Mouse (Mus musculus) heart, postnatal 0 days (tissue): ENCODE measurements around the gene Elavl4. TPM values are rescaled to one million over a fixed set of nuclear protein-coding genes. Genes with fewer than 3 reads are reported as not detected.

Source experiments
- ATAC-seq: fragments of 200-750 bp; cut with Nextera tagmentation; 2 replicates; pipeline ENCODE4 v1.8.0; 2017; ENCODE audit warnings: low read depth, moderate number of reproducible peaks, moderate library complexity; ENCODE audit not compliant: insufficient read depth
- DNase-seq: peaks from one replicate; pipeline ENCODE4 v3.0.0-alpha.2; 2016; ENCODE audit warnings: low spot score
- H3K27ac ChIP-seq: fragments of 300-500 bp; sonication (generic); 2 replicates; pipeline ENCODE4 v1.5.1; 2014; ENCODE audit warnings: low read depth, mild to moderate bottlenecking
- H3K27me3 ChIP-seq: fragments of 300-500 bp; sonication (generic); 2 replicates; pipeline ENCODE4 v1.6.1; 2014; ENCODE audit warnings: low read length, mixed read lengths; ENCODE audit not compliant: control insufficient read depth, insufficient read depth
- H3K36me3 ChIP-seq: fragments of 300-500 bp; sonication (generic); replicated peaks from 2 replicates; pipeline ENCODE4 v1.6.1; 2014; ENCODE audit warnings: low read length, mixed read lengths; ENCODE audit not compliant: control insufficient read depth, insufficient read depth
- H3K4me1 ChIP-seq: fragments of 300-500 bp; sonication (generic); 2 replicates; pipeline ENCODE4 v1.6.1; 2014; ENCODE audit warnings: antibody characterized with exemption; ENCODE audit not compliant: control insufficient read depth, insufficient read depth
- H3K4me2 ChIP-seq: fragments of 300-500 bp; sonication (generic); 2 replicates; pipeline ENCODE4 v1.6.1; 2014; ENCODE audit warnings: low read depth, mild to moderate bottlenecking, low read length, moderate library complexity
- H3K4me3 ChIP-seq: fragments of 300-500 bp; sonication (generic); 2 replicates; pipeline ENCODE4 v1.5.1; 2014; ENCODE audit warnings: low read depth, low read length
- H3K9ac ChIP-seq: fragments of 300-500 bp; sonication (generic); replicated peaks from 2 replicates; pipeline ENCODE4 v1.6.1; 2014; ENCODE audit warnings: low read depth, low read length, mixed read lengths
- H3K9me3 ChIP-seq: fragments of 300-500 bp; sonication (generic); replicated peaks from 2 replicates; pipeline ENCODE4 v1.6.1; 2016; ENCODE audit warnings: low read length; ENCODE audit not compliant: control insufficient read depth
- CTCF ChIP-seq: IDR thresholded peaks from 2 replicates; pipeline ENCODE4 v1.5.1; 2016; ENCODE audit warnings: antibody characterized with exemption, control low read depth, low read depth
- EP300 ChIP-seq: IDR thresholded peaks from 2 replicates; pipeline ENCODE4 v1.6.1; 2016; ENCODE audit warnings: antibody characterized with exemption, low read depth
- WGBS: fragments of 180-500 bp; shearing (Covaris S2); extraction: QIAGEN DNeasy Blood & Tissue Kit; methylation state at CpG from one replicate; pipeline ENCODE4 v1.1.7; 2014; 5-methylcytosine and 5-hydroxymethylcytosine counted together
- polyA plus RNA-seq: library from polyadenylated mRNA; unstranded; fragments of >200 nt; fragmentation: Nextera tagmentation; extraction: Ambion mirVana; gene quantifications from 2 replicates; pipeline ENCODE4 v1.2.1, GENCODE M21; 2015
- total RNA-seq: library from RNA; depleted of rRNA; stranded (reverse); fragments of >200 nt; gene quantifications from 2 replicates; pipeline ENCODE4 v1.2.3, GENCODE M21; 2014; ENCODE audit warnings: low replicate concordance

The Elavl4 gene
- total and polyA plus RNA-seq, 2 experiments from 2014 or later: 0.98 TPM; not detected in 1

DNA sequence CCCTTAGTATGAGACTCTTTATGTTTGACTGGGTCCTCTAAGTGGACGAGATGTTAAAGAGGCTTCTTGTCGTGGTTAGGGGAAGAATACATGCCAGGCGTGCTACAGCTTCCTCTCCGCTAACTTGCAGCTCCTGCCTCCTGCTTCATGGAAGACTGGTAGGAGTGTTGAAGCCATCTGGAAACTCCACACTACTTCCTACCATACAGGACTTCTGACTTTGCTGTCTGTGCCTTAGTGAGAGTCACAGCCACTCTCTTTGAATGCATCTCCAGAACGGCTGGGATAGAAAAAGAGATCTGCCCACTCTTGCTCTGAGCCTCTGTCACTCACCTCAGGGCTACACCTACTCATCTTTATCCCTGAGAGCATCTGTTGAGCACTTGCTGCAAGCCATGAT lies 132.9 kb downstream of the Elavl4 start:
- DNase-seq (no peak), ATAC-seq (no peak)
- peaks cover 18% of the 10 kb centered on the region for H3K4me1 ChIP-seq
- no peak overlapping the region for H3K27ac ChIP-seq
- no peak overlapping the region for H3K4me3 ChIP-seq
- TF ChIP-seq EP300: no peak
- H3K27me3 ChIP-seq: no peaks in the 10 kb centered on the region
- H3K9ac ChIP-seq: no peak overlapping the region
- WGBS: 81% methylated on average over 5 of the region's 5 CpGs
- no peaks in the 10 kb centered on the region for H3K36me3 ChIP-seq
- H3K9me3 ChIP-seq: no peaks in the 10 kb centered on the region
- no peak overlapping the region for H3K4me2 ChIP-seq

DNA sequence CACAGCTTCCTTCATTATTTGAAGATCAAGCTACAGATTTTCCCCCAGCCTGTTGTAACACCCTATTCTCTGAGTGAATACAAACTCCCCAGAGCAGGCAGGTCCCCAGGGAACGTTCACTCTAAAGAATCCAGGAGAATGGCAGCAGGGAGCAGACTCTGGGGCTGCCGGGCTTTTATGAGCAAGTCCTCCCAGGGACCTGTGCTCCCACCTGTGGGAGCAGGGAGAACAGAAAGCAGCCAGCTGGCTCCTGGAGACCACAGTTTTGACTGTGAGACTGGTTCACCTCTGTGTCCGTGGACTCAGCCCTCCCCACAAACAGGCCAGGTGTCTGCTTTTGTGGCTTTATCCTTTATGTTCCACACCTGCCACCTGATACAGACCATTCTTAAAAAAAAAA lies 134.2 kb downstream of the Elavl4 start:
- TF ChIP-seq EP300 (no peak), CTCF (no peak)
- Histone ChIP-seq H3K9ac (no peak overlapping the region), H3K4me2 (no peak overlapping the region), H3K36me3 (no peaks in the 10 kb centered on the region), H3K4me1 (peaks cover 14% of the 10 kb centered on the region), H3K9me3 (no peaks in the 10 kb centered on the region), H3K4me3 (no peak overlapping the region), H3K27ac (no peak overlapping the region), H3K27me3 (no peaks in the 10 kb centered on the region)
- ATAC-seq (no peak), DNase-seq (no peak)
- WGBS: 39% methylated on average over 3 of the region's 3 CpGs

DNA sequence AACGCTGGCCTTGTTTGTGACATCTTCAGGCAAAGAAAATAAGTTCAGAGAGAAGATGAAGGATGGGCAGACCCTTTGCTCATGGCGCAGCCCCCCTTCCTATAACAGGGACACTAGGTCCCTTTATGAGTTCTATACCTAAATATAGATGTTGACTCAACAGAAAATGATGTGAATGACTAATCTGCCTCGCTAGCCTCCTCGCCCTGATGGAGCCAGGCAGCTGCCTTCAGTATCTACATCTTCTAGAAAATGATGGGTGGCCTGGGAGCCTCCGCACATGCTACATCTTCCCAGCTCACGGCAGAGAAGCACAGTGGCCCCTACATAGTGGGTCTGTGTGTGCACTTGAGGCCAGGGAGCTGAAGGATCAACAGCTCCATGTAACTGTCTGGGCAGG lies 137.2 kb downstream of the Elavl4 start:
- Histone ChIP-seq H3K27ac (no peak overlapping the region), H3K9me3 (no peaks in the 10 kb centered on the region), H3K9ac (no peak overlapping the region), H3K4me2 (no peak overlapping the region), H3K36me3 (no peaks in the 10 kb centered on the region), H3K4me1 (peaks cover 7% of the 10 kb centered on the region; the same call in 1 of the 2 replicates), H3K27me3 (no peaks in the 10 kb centered on the region), H3K4me3 (no peak overlapping the region)
- ATAC-seq (peak; percentile 57; the same call in 1 of the 2 replicates), DNase-seq (no peak)
- TF ChIP-seq EP300 (no peak), CTCF (no peak)
- WGBS: 39% methylated on average over 6 of the region's 6 CpGs

DNA sequence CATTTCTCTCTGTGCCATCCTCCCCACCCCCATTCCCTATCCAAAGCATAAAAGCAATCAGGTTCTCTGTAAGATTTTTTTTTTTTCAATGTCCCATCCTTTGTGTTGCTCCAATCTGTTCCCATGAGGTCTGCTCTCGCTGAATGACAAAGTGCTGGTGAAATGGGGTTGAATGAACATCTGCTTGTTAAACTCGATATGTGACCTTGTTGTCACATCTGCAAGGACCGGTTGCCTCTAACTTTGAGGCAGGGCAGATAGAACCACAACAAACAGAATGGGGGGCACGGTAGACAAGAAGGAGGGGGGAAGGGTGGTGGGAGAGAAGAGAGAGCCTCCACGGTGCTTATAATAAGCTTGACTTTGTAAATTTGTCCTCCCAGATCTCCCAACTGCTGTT lies 138.0 kb downstream of the Elavl4 start:
- no peaks in the 10 kb centered on the region for H3K27me3 ChIP-seq
- H3K9me3 ChIP-seq: no peaks in the 10 kb centered on the region
- H3K4me3 ChIP-seq: no peak overlapping the region
- no peaks in the 10 kb centered on the region for H3K36me3 ChIP-seq
- DNase-seq (no peak), ATAC-seq (no peak)
- no peak overlapping the region for H3K9ac ChIP-seq
- WGBS: 53% methylated on average over 5 of the region's 5 CpGs
- H3K4me1 ChIP-seq: peaks cover 7% of the 10 kb centered on the region; the same call in 1 of the 2 replicates
- H3K4me2 ChIP-seq: no peak overlapping the region
- no peak overlapping the region; the same call in 1 of the 2 replicates for H3K27ac ChIP-seq
- TF ChIP-seq EP300 (no peak), CTCF (no peak)

DNA sequence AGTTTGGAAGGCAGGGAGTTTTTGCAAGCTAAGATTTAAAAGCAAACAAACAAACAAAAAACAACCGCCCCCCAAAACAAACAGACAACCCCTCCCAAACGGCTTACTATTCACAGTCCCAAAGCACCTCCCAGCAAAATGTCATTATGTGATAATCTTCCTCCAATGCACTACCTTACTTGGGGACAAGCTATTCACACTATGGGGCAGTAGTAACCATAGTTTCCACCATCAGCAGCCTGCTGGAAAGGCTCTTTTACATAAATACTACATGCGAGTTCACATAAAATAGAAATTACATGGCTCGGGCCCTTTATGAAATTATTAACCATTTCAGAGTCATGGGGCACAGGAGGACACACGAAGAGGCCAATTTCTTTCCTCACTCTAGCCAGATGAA lies 141.5 kb downstream of the Elavl4 start:
- Histone ChIP-seq H3K36me3 (no peaks in the 10 kb centered on the region), H3K4me2 (no peak overlapping the region), H3K4me3 (no peak overlapping the region), H3K9ac (no peak overlapping the region), H3K9me3 (no peaks in the 10 kb centered on the region), H3K27ac (no peak overlapping the region), H3K27me3 (no peaks in the 10 kb centered on the region), H3K4me1 (peaks cover 3% of the 10 kb centered on the region; the same call in 1 of the 2 replicates)
- TF ChIP-seq CTCF (no peak), EP300 (no peak)
- 81% methylated on average over 5 of the region's 5 CpGs for WGBS
- DNase-seq (no peak), ATAC-seq (no peak)

DNA sequence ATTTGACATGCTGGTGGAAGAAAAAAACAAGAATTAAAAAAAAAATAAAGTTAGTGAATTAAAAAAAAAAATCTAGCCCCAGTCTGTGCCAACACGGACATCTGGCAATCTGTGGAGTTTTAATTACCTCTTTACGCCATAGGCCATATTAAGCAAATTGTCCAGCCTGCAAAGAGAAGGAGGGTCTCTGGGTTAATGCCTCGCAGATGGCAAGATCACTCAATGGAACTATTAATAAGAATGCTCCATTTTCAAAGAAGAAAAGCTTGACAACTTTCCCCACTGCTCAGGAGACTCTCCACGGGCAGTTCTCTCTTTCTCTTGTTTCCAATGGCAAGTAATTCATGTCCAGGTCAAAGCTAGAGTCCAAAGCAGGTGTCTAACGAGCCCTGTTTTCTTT lies 142.1 kb downstream of the Elavl4 start:
- TF ChIP-seq EP300: no peak
- no peak for TF ChIP-seq CTCF
- WGBS: 82% methylated on average over 5 of the region's 5 CpGs
- Histone ChIP-seq H3K36me3 (no peaks in the 10 kb centered on the region), H3K4me3 (no peak overlapping the region), H3K4me2 (no peak overlapping the region), H3K4me1 (no peaks in the 10 kb centered on the region; the same call in 1 of the 2 replicates), H3K27me3 (no peaks in the 10 kb centered on the region), H3K27ac (no peak overlapping the region), H3K9me3 (no peaks in the 10 kb centered on the region), H3K9ac (no peak overlapping the region)
- no peak for DNase-seq
- ATAC-seq: no peak
